In genomic region chr3:153911197-153911881, GRCm38 (mm10) we compare ENCODE assay signal across 8 mouse cellular contexts. TPM values are rescaled to one million over a fixed set of nuclear protein-coding genes. Genes with fewer than 3 reads are reported as not detected.
DNase-seq lines count a peak whose midpoint lies in the region; ATAC-seq lines count a peak whose summit lies in the region.

No protein-coding gene starts in this region.

- peaks cover 51% of the 10 kb centered on the region for H3K36me3 ChIP-seq in forebrain, embryonic 12.5 days (replicated peaks)
- peaks cover 49% of the 10 kb centered on the region for H3K36me3 ChIP-seq in stomach, embryonic 14.5 days (ENCODE audit: control insufficient read depth, insufficient read depth, low read length)

- H3K4me2 ChIP-seq in forebrain, embryonic 12.5 days: peak overlapping the region; percentile 71
- peak overlapping the region; percentile 54 for H3K4me2 ChIP-seq in stomach, embryonic 14.5 days (replicated peaks; ENCODE audit: low read depth, low read length)

- WGBS in forebrain, embryonic 12.5 days: 50% methylated on average over 8 of the region's 8 CpGs
- 39% methylated on average over 8 of the region's 8 CpGs for WGBS in stomach, embryonic 14.5 days

- peak overlapping the region; percentile 88 for H3K4me3 ChIP-seq in forebrain, embryonic 12.5 days (replicated peaks)
- H3K4me3 ChIP-seq in stomach, embryonic 14.5 days (ENCODE audit: low read depth, low read length): peak overlapping the region; percentile 89

- H3K27ac ChIP-seq in forebrain, embryonic 12.5 days: no peak overlapping the region
- H3K27ac ChIP-seq in stomach, embryonic 14.5 days (ENCODE audit: low read length): peak overlapping the region; percentile 21; the same call in 1 of the 2 replicates

- no peaks in the 10 kb centered on the region for H3K27me3 ChIP-seq in forebrain, embryonic 12.5 days
- H3K27me3 ChIP-seq in stomach, embryonic 14.5 days (ENCODE audit: control insufficient read depth, insufficient read depth, low read length): no peaks in the 10 kb centered on the region

- ATAC-seq in forebrain, embryonic 12.5 days (ENCODE audit: low FRiP score): no peak
- no peak for ATAC-seq in stomach, embryonic 14.5 days (ENCODE audit: insufficient number of reproducible peaks, insufficient read depth, low FRiP score, low read depth)

- peak; percentile 35 for DNase-seq in kidney, adult 11 months
- no peak for DNase-seq in kidney, adult 9 months
- peak; percentile 26 for DNase-seq in MEL-GATA-1-ER (ENCODE audit: extremely low read depth, low read depth)
- peak; percentile 13 to 28 for DNase-seq in kidney, postnatal 4 days
- DNase-seq in spleen, postnatal 36 days (ENCODE audit: low spot score in 2 of 2): no peak
- DNase-seq in ovary, adult 18-20 months (ENCODE audit: low spot score): no peak

- peaks cover 53% of the 10 kb centered on the region for H3K4me1 ChIP-seq in forebrain, embryonic 12.5 days
- H3K4me1 ChIP-seq in stomach, embryonic 14.5 days (ENCODE audit: control insufficient read depth, insufficient read depth, low read length): peaks cover 22% of the 10 kb centered on the region

- H3K9ac ChIP-seq in forebrain, embryonic 12.5 days: peak overlapping the region; percentile 94
- H3K9ac ChIP-seq in stomach, embryonic 14.5 days (replicated peaks; ENCODE audit: low read depth, low read length): peak overlapping the region; percentile 98

- no peaks in the 10 kb centered on the region for H3K9me3 ChIP-seq in forebrain, embryonic 12.5 days
- no peaks in the 10 kb centered on the region for H3K9me3 ChIP-seq in stomach, embryonic 14.5 days (ENCODE audit: control insufficient read depth, low read depth, low read length)

RNA-seq across cellular contexts. Expression of gene Rabggtb, which starts 1.5 kb away (rescaled TPM):
- 43.1 and 45.8 TPM in 2 replicates for polyA plus RNA-seq in forebrain, embryonic 12.5 days (2016; fragmentation: Nextera tagmentation; extraction: Ambion mirVana)
- 51.2 and 59.9 TPM in 2 replicates for polyA plus RNA-seq in stomach, embryonic 14.5 days (2014; fragmentation: Nextera tagmentation; extraction: Ambion mirVana)

RNA-seq across cellular contexts. Expression of gene Msh4, which starts 5.4 kb away (rescaled TPM):
- polyA plus RNA-seq in forebrain, embryonic 12.5 days (2016; fragmentation: Nextera tagmentation; extraction: Ambion mirVana): 0.15 and 0.22 TPM in 2 replicates
- polyA plus RNA-seq in stomach, embryonic 14.5 days (2014; fragmentation: Nextera tagmentation; extraction: Ambion mirVana): 0.07 and 0.22 TPM in 2 replicates

RNA-seq across cellular contexts. Expression of gene Acadm, which starts 33.1 kb away (rescaled TPM):
- polyA plus RNA-seq in forebrain, embryonic 12.5 days (2016; fragmentation: Nextera tagmentation; extraction: Ambion mirVana): 43.4 and 45.1 TPM in 2 replicates
- 73.6 and 76.7 TPM in 2 replicates for polyA plus RNA-seq in stomach, embryonic 14.5 days (2014; fragmentation: Nextera tagmentation; extraction: Ambion mirVana)

Comparison
In these comparisons a context has a peak if more than half of its experiments do, and no peak if none do; other contexts are left out.
1. DNase-seq: peak in kidney, adult 11 months (single experiment), MEL-GATA-1-ER (single experiment) and kidney, postnatal 4 days (2 of 2); none in kidney, adult 9 months (single experiment), spleen, postnatal 36 days (0 of 2) and ovary, adult 18-20 months (single experiment).